Mouse (Mus musculus) frontal cortex, adult (tissue): ENCODE measurements around the gene Tmem160.

Experiments used
- ATAC-seq: cut with Nextera tagmentation; 2 replicates; pipeline ENCODE4 v1.9.2; 2017; ENCODE audit warnings: mild to moderate bottlenecking, moderate library complexity, mixed read lengths; ENCODE audit not compliant: low TSS enrichment

Gene Tmem160

GRCm38 (mm10) chr7:16441241-16441640 lies 11.3 kb upstream of the Tmem160 start:
- no peak for ATAC-seq

GRCm38 (mm10) chr7:16451656-16452055 lies 923 bp upstream of the Tmem160 start:
- ATAC-seq, result no peak

DNA sequence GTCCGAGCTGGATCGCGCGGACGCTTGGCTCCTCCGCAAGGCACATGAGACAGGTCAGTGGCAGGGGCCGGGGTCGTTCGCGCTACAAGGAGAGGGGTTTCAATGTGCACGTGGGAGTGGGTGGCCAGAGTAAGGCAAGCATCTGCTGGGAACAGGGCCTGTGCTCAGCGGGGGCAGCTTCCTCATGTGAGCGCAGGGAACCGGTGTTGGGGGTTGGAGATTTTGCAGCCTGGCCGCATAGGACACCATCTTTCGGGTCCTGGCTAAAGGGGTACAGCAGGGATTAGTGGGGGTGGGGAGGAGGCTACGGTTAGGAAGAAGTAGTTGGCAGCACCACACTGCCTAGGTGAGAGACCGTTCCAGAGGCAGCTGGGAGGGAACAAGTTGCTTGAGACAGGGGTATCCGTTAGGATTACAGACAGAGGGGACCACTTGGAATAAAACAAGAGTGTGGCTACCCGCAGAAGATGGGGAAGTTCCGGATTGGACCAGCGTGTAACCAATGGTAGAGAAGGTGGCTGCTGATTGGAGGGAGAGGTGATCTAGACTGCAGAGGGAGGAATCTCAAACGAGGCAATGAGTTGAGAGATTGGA lies 636 bp downstream of the Tmem160 start:
- peak; percentile 93 for ATAC-seq

GRCm38 (mm10) chr7:16455016-16455415 lies 2.4 kb downstream of the Tmem160 start:
- ATAC-seq, result no peak

DNA sequence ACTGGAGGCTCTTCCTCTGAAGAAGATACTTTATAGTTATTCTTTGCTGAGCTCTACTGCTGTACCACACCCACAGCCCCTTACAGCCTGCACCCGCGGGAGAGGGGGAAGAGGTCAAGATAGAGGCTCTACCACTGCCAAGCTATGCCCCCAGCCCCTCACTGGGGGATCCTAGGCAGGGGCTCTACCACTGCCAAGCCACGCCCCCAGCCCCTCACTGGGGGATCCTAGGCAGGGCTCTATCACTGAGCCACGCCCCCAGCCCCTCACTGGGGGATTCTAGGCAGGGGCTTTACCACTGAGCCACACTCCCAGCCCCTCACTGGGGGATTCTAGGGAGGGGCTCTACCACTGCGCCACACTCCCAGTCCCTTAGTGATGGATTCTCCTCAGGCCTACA lies 3.7 kb downstream of the Tmem160 start:
- ATAC-seq, result no peak

DNA sequence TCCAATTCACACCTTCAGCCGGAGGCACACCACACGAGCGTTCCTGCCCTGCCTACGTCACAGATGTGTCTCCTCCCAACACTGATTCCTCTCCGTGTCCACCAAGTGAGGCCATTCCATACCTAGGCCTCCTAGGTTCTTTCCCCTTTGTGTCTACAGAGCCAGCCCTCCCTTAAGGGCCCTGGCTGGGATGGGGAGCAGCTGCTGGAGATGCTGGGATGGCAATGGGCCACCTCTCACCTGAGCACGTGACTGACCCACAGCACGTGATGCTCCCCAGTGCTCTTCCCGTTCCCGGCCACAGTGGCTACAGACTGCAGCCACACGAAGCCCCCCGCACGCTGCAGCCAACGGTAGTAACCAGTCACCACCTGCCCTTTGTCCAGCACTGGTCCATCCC lies 8.0 kb downstream of the Tmem160 start:
- no peak for ATAC-seq

GRCm38 (mm10) chr7:16461151-16461550 lies 8.6 kb downstream of the Tmem160 start:
- ATAC-seq, result no peak

- no peak for ATAC-seq
Observed at GRCm38 (mm10) chr7:16461705-16462104, 9.1 kb downstream of the Tmem160 start.

DNA sequence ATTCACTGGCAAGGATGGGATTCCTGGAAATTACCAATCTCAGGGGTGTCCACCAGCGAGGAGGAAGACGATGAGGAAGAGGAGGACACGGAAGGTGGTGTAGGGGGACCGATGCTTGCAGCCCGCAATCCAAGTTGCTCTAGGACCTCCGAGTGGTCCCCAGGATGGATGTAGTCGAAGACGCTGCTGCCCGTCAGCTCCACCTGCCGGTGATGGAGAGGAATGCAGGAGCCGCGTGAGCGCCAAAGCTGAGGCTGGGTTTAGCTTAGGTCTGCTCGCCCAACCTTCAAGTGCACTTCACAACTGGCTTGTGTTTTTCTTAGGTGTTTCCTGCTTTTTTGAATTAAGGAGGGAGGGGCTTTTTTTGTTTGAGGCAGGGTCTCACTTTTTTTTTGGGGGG lies 10.6 kb downstream of the Tmem160 start:
- ATAC-seq, result 0 out of 2 replicates have a peak, but pooled peaks have one; percentile 45

DNA sequence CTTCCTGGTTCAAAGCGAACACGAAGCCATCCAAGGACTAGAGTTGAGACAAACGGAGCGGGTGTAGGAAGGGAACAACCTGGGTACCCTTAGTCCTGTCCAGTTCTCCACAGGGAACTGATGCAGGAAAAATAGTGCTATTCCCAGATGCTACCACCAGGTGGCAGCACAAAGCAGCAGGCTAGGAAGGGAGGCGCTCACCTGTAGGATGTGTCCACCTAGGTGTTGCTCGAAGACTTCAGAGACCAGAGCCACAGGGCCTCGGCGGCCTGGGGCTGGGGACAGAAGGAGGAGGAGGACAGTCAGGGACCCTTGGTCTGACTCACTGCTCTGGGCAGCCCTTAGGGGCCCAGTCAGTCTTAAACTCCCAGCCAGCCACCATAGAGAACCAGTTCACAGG lies 12.6 kb downstream of the Tmem160 start:
- ATAC-seq, result peak; percentile 62; the same call in 1 of the 2 replicates

DNA sequence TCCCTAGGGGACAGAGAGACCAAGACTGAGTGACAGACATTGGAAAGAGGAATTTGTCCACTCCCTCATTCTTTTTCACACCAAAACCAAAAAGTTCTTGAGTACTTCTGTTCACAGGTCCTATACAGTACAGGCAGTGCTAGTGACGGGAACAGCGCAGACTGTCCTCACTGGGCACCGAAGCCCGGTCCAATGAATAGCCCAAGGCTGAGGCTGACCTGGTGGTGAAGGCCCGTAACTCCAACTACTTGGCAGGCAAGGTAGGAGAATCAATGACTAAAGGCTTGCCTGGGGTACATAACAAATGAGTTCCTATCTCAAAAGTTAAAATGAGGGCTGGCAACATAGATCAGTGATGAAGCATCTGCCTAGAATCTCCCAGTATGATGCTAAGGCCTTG lies 13.0 kb downstream of the Tmem160 start:
- ATAC-seq, result no peak

- ATAC-seq, result no peak
Observed at GRCm38 (mm10) chr7:16466565-16466964, 14.0 kb downstream of the Tmem160 start.

DNA sequence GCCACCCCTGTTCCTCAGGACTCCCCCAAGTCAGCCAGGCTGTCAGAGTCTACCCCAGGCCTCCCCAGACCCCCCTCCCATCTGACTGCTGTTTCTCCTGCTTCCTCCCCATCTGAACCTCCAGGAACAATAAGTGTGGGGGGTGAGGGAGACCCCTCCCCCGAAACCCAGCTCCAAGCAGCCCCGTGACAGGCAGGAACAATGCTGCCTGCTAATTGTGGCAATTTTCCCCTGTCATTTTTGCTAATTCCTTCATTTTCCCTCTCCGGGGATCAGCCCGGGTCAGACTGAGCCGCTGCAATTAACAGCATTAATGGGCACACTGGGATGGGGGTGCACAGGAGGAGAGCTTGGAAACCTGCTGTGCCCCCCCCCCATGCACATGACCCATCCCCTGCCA lies 15.5 kb downstream of the Tmem160 start:
- no peak for ATAC-seq

DNA sequence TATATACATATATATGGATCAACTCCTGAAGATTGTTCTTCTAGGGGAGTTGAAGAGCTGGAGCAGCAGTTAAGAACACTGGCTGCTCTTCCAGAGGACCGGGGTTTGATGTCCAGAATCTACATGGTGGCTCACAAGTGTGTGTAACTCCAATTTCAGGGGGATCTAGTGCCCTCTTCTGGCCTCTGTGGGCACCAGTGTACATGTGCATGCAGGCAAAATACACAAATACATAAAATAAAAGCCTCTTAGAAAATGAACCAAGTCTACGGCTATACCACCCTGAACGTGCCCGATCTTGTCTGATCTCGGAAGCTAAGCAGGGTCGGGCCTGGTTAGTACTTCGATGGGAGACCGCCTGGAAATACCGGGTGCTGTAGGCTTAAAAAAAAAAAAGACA lies 19.0 kb downstream of the Tmem160 start:
- ATAC-seq, result no peak

DNA sequence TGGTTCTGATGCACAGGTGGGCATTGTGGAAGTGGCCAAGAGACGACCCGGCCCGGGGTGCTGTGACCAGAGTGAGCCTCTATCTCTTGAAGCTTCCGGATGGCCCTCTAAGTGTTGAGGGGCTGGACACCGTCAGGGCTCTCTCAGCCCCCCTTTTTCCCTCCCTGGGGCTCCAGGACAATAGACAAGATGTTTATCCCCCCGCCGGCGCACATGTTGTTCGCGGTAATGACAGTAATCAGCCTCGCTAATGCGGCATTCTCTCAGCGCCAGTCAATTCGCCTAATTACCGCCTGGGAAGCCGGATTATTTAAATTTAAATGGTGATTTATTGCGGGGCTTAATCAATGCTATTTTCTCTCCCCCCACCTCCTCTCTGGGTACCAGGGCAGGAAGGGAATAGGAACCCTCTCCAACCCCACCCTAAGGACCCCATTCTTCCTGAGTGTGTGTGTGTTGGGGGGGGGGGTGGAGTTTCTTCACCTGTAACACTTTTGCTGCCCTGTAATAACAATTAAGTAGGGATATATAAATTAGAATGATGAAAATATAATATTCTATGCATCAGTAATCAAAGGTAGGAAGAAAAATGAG lies 19.6 kb downstream of the Tmem160 start:
- no peak for ATAC-seq

- no peak for ATAC-seq
Observed at GRCm38 (mm10) chr7:16473847-16474246, 21.3 kb downstream of the Tmem160 start.

DNA sequence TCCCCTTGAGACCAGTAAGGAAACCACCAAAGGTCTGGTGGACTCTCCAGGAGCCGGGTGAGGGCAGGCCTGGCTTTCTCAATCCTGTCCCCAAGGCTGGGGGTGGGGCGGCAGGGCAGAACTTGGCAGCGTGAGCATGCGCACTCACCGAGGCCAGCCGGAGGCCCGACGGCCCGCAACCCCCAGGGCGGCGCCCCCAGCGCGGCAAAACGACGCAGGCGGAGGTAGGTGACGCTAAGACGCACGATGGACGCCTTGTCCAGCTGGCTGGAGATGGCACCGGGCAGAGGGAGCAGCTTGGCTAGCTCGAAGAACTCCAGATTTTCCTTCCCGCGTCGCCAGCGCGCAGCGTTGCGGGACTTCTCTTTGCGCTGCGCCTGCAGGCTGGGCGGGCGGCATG lies 21.9 kb downstream of the Tmem160 start:
- no peak for ATAC-seq

GRCm38 (mm10) chr7:16475321-16475720 lies 22.7 kb downstream of the Tmem160 start:
- no peak for ATAC-seq

DNA sequence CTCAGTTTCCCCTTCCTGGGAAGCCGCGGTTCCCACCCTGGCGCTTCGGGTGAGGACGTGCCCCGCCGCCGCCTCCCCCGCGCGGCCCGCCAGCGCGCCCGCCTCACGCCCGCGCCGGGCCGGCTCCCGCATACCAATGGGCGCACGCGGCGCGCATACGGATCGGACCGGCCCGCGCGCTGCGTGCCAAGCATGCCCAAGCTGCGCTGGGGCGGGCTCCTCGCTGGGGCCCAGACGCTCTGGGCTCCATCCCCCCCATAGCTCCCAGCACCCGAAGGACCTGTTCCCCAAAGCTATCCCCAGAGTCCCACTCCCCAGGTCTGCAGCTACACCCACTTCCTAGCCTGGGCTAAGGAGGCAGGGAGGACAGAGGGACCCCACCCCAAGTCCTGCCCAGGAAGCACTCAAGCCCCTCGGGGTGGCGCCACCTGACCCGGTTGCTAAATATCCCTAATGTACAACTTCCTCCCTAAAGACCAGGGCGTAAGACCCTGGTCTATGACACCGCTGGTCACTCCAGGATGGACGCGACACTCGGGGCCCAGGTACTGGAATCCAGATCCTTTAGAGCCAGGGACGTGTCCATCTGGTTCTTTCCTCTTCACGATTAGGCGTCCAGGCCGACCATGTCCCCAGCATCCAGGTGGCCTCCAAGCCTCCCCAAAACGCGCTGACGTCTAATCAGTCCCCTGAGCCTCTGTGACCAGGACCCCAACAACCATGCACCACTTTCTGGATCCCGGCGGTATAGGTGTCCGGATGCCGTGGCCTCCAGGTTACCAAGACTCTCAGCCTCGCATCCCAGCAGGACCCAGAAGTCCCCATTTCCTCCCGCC lies 23.4 kb downstream of the Tmem160 start:
- no peak; the same call in 1 of the 2 replicates for ATAC-seq

- ATAC-seq, result no peak
Observed at GRCm38 (mm10) chr7:16476600-16476989, 24.0 kb downstream of the Tmem160 start.

- no peak for ATAC-seq
Observed at GRCm38 (mm10) chr7:16477628-16478027, 25.0 kb downstream of the Tmem160 start, which contains the start of gene Npas1. TSS of gene Npas1 (minus strand) at chr7:16477728.

DNA sequence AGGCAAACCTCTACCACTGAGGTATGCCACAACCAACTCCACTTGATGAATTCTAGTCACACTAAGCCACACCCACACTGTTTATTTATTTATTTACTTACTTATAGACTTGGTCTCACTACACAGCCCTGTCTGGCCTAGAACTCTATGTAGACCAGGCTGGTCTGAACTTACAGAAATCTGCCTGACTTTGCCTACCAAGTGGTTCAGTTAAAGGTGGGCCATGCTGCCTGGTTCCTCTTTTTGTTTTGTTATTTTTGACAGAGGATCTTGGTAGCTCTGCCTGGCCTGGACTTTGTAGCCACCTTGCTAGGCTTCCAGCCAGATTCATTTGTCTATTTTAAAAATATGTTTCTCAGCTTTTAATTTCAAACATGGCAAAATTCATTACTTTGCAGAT lies 36.2 kb downstream of the Tmem160 start:
- no peak for ATAC-seq

DNA sequence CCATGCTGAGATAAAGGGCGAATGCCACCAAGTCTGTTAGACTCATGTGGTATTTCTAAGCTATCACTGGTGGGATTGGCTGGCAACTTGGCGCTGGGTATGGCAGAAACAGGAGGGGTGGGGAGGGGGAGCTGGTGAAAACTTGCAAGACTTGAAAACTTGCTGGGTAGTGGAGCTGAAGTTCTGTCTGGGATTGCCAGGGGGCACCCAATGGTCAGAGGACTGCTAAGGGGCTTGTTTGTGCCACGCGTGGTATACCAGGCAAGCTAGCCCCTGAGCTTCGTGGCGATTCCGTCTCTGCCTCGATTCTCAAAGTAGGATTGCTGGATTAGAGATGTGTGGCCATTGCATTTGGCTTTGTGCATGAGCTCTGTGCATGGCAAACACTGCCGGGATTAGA lies 37.4 kb downstream of the Tmem160 start:
- ATAC-seq, result no peak
